In genomic region chr13:63313247-63313646, GRCm38 (mm10) we compare ENCODE assay signal across 13 mouse cellular contexts.
A peak's percentile ranks its signal among the peaks of the same experiment; 100 is the strongest.
DNase-seq lines count a peak whose midpoint lies in the region; ATAC-seq and TF ChIP-seq lines count a peak whose summit lies in the region.
"Had no signal": no experiment of that assay in that cellular context is flagged by ENCODE, and none has a peak within 500 bp of the region (broad histone marks: within the 10 kb centered on the region; RNA-seq: fewer than 3 reads in every experiment).

No protein-coding gene starts in this region.

- TF ChIP-seq EP300 in liver, embryonic 14.5 days (IDR thresholded peaks at IDR 0.05; ENCODE audit: low read depth): no peak

- no peak overlapping the region for H3K27ac ChIP-seq in liver, embryonic 14.5 days
- H3K27ac ChIP-seq in liver, embryonic 12.5 days: no peak overlapping the region
- H3K27ac ChIP-seq in limb, embryonic 13.5 days: peak overlapping the region; percentile 34; the same call in 1 of the 2 replicates
- H3K27ac ChIP-seq: hindbrain, embryonic 14.5 days; midbrain, embryonic 15.5 days; neural tube, embryonic 12.5 days had no signal

- H3K27me3 ChIP-seq in liver, embryonic 14.5 days (ENCODE audit: control insufficient read depth, insufficient read depth, low read length): no peaks in the 10 kb centered on the region
- H3K27me3 ChIP-seq in liver, embryonic 12.5 days (replicated peaks): no peaks in the 10 kb centered on the region
- H3K27me3 ChIP-seq in limb, embryonic 13.5 days: no peaks in the 10 kb centered on the region
- H3K27me3 ChIP-seq: midbrain, embryonic 15.5 days; neural tube, embryonic 12.5 days had no signal

- H3K9ac ChIP-seq in liver, embryonic 14.5 days (replicated peaks): no peak overlapping the region
- H3K9ac ChIP-seq in liver, embryonic 12.5 days: no peak overlapping the region
- H3K9ac ChIP-seq in limb, embryonic 13.5 days: no peak overlapping the region
- H3K9ac ChIP-seq: hindbrain, embryonic 14.5 days; midbrain, embryonic 15.5 days; neural tube, embryonic 12.5 days had no signal

- H3K4me3 ChIP-seq in liver, embryonic 14.5 days (ENCODE audit: insufficient read depth in 1 of 2, low read depth in 2 of 2, low read length in 2 of 2): no peak overlapping the region
- H3K4me3 ChIP-seq in liver, embryonic 12.5 days: no peak overlapping the region
- H3K4me3 ChIP-seq in limb, embryonic 13.5 days: no peak overlapping the region
- H3K4me3 ChIP-seq: midbrain, embryonic 15.5 days; neural tube, embryonic 12.5 days had no signal

- 0 out of 2 replicates have a peak, but pooled peaks have one; percentile 21 for ATAC-seq in liver, embryonic 14.5 days (ENCODE audit: insufficient read depth)
- ATAC-seq in liver, embryonic 12.5 days: no peak
- ATAC-seq in limb, embryonic 13.5 days (ENCODE audit: low FRiP score, low read depth): no peak

- H3K4me2 ChIP-seq in liver, embryonic 14.5 days (ENCODE audit: low read depth): no peak overlapping the region
- no peak overlapping the region for H3K4me2 ChIP-seq in liver, embryonic 12.5 days
- no peak overlapping the region for H3K4me2 ChIP-seq in limb, embryonic 13.5 days (replicated peaks)
- H3K4me2 ChIP-seq: hindbrain, embryonic 14.5 days; midbrain, embryonic 15.5 days; neural tube, embryonic 12.5 days had no signal

- no peak for TF ChIP-seq CTCF in liver, embryonic 14.5 days (IDR thresholded peaks at IDR 0.05; ENCODE audit: low read depth)

- no peaks in the 10 kb centered on the region for H3K36me3 ChIP-seq in liver, embryonic 14.5 days (replicated peaks; ENCODE audit: control insufficient read depth, insufficient read depth, low read depth)
- peaks cover 18% of the 10 kb centered on the region for H3K36me3 ChIP-seq in liver, embryonic 12.5 days
- peaks cover 11% of the 10 kb centered on the region for H3K36me3 ChIP-seq in limb, embryonic 13.5 days
- H3K36me3 ChIP-seq: midbrain, embryonic 15.5 days had no signal

- WGBS in liver, embryonic 14.5 days (ENCODE audit: insufficient replicate concordance): 68% methylated on average over 1 of the region's 1 CpGs
- WGBS in liver, embryonic 12.5 days (ENCODE audit: insufficient replicate concordance): 92% methylated on average over 1 of the region's 1 CpGs
- WGBS in limb, embryonic 13.5 days: 89% methylated on average over 1 of the region's 1 CpGs

- intact Hi-C loops in heart, postnatal 14 days (cut with DNase I): no loop called here

- H3K4me1 ChIP-seq in liver, embryonic 14.5 days (replicated peaks; ENCODE audit: control insufficient read depth in 2 of 2, insufficient read depth in 2 of 2, low read length in 1 of 2): peaks cover 0 to 13% of the 10 kb centered on the region in 2 experiments; a peak in 1 of 4 replicates
- peaks cover 23% of the 10 kb centered on the region for H3K4me1 ChIP-seq in liver, embryonic 12.5 days
- H3K4me1 ChIP-seq in limb, embryonic 13.5 days: peaks cover 40% of the 10 kb centered on the region
- H3K4me1 ChIP-seq: midbrain, embryonic 15.5 days had no signal

- H3K9me3 ChIP-seq in liver, embryonic 14.5 days (ENCODE audit: control insufficient read depth, low read length): no peaks in the 10 kb centered on the region
- H3K9me3 ChIP-seq in liver, embryonic 12.5 days (replicated peaks): no peaks in the 10 kb centered on the region
- H3K9me3 ChIP-seq in limb, embryonic 13.5 days: no peaks in the 10 kb centered on the region
- H3K9me3 ChIP-seq: midbrain, embryonic 15.5 days; neural tube, embryonic 12.5 days had no signal

- DNase-seq in adrenal gland, adult 2 months: peak; percentile 89
- no peak for DNase-seq in adrenal gland, adult 18-20 months (ENCODE audit: low spot score in 2 of 2)
- no peak for DNase-seq in liver, embryonic 14.5 days (ENCODE audit: low read depth in 3 of 3, low spot score in 3 of 3)
- DNase-seq in heart, postnatal 14 days: peak; percentile 35 to 66
- no peak for DNase-seq in cerebellum, adult 9-10 months
- DNase-seq in frontal cortex, postnatal 10 days (ENCODE audit: low spot score in 2 of 2): no peak
- DNase-seq: embryo, embryonic 11 days; lung, postnatal 14 days had no signal

Comparison
In these comparisons a context has a peak if more than half of its experiments do, and no peak if none do; other contexts are left out.
1. DNase-seq: peak in adrenal gland, adult 2 months (single experiment) and heart, postnatal 14 days (2 of 2); none in adrenal gland, adult 18-20 months (0 of 2), liver, embryonic 14.5 days (0 of 3), cerebellum, adult 9-10 months (single experiment) and frontal cortex, postnatal 10 days (0 of 2).